Mouse (Mus musculus) embryonic facial prominence, embryonic 10.5 days (tissue): Measurements from ENCODE around the gene Fan1. TPM values are rescaled to one million over a fixed set of nuclear protein-coding genes. Genes with fewer than 3 reads are reported as not detected.

Source experiments
- DNase-seq: peaks from one replicate; pipeline ENCODE4 v3.0.0-alpha.2; 2017; ENCODE audit warnings: low spot score
- H3K27ac ChIP-seq: fragments of 300-500 bp; sonication (generic); replicated peaks from 2 replicates; pipeline ENCODE4 v1.5.1; 2016; ENCODE audit warnings: mild to moderate bottlenecking
- H3K27me3 ChIP-seq: fragments of 300-500 bp; sonication (generic); replicated peaks from 2 replicates; pipeline ENCODE4 v1.6.1; 2016; ENCODE audit warnings: low read depth, mild to moderate bottlenecking; ENCODE audit not compliant: poor library complexity, severe bottlenecking
- H3K36me3 ChIP-seq: fragments of 300-500 bp; sonication (generic); replicated peaks from 2 replicates; pipeline ENCODE4 v1.6.1; 2016; ENCODE audit warnings: mild to moderate bottlenecking, moderate library complexity
- H3K4me1 ChIP-seq: fragments of 300-500 bp; sonication (generic); 2 replicates; pipeline ENCODE4 v1.6.1; 2016
- H3K4me3 ChIP-seq: fragments of 300-500 bp; sonication (generic); 2 replicates; pipeline ENCODE4 v1.5.1; 2016; ENCODE audit warnings: mild to moderate bottlenecking, moderate library complexity
- H3K9me3 ChIP-seq: fragments of 300-500 bp; sonication (generic); 2 replicates; pipeline ENCODE4 v1.6.1; 2016; ENCODE audit warnings: mild to moderate bottlenecking
- whole genome bisulfite sequencing: fragments of 180-500 bp; shearing (Covaris S2); methylation state at CpG from one replicate; pipeline ENCODE4 v1.1.7; 2016; 5-methylcytosine and 5-hydroxymethylcytosine counted together
- polyA plus RNA-seq: library from polyadenylated mRNA; unstranded; fragments of >200 nt; fragmentation: Nextera tagmentation; extraction: Ambion mirVana; gene quantifications from 2 replicates; pipeline ENCODE4 v1.2.1, GENCODE M21; 2016

Fan1 gene
- polyA plus RNA-seq, result 9.4 and 10.7 TPM in 2 replicates

GRCm38 (mm10) chr7:64373830-64374562 lies at the start of gene Fan1:
Gene Fan1 (minus strand): TSS chr7:64374095.
- Histone ChIP-seq H3K4me1 (peaks cover 14% of the 10 kb centered on the region), H3K27ac (peak within 1 kb of the TSS; percentile 92), H3K9me3 (no peaks in the 10 kb centered on the region), H3K36me3 (peaks cover 66% of the 10 kb centered on the region), H3K4me3 (peak within 1 kb of the TSS; percentile 76), H3K27me3 (no peaks in the 10 kb centered on the region)
- WGBS, result 4% methylated on average over 27 of the region's 27 CpGs
- peak; percentile 89 for DNase-seq

GRCm38 (mm10) chr7:64403989-64404388 lies 30.1 kb upstream of the Fan1 start:
- no peak for DNase-seq
- Histone ChIP-seq H3K36me3 (peaks cover 6% of the 10 kb centered on the region; the same call in 1 of the 2 replicates), H3K4me3 (no peak overlapping the region), H3K4me1 (no peaks in the 10 kb centered on the region), H3K27me3 (no peaks in the 10 kb centered on the region), H3K9me3 (no peaks in the 10 kb centered on the region), H3K27ac (no peak overlapping the region)
- 92% methylated on average over 8 of the region's 8 CpGs for WGBS

GRCm38 (mm10) chr7:64402452-64402851 lies 28.6 kb upstream of the Fan1 start:
- no peak for DNase-seq
- Histone ChIP-seq H3K27ac (no peak overlapping the region), H3K27me3 (no peaks in the 10 kb centered on the region), H3K4me1 (no peaks in the 10 kb centered on the region), H3K4me3 (no peak overlapping the region), H3K36me3 (peaks cover 6% of the 10 kb centered on the region; the same call in 1 of the 2 replicates), H3K9me3 (no peaks in the 10 kb centered on the region)
- WGBS, result 92% methylated on average over 4 of the region's 4 CpGs

DNA sequence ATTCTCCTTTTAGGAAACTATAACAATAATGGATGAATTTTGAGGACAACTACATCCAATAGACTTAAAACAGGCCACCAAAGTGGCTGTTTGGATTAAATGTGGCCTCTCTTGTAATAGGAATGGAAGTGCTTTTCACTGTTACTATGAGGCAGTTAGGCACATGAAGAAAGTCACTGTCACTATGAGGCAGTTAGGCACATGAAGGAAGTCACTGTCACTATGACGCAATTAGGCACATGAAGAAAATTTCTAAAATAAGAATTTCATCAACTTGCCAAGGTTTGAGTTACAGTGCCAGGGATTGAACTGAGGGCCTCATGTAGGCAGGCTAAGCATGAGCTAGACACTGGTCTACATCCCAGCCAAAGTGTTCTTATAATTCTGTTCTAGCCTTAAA lies 26.8 kb upstream of the Fan1 start:
- no peaks in the 10 kb centered on the region for H3K27me3 ChIP-seq
- no peaks in the 10 kb centered on the region for H3K9me3 ChIP-seq
- no peak overlapping the region for H3K4me3 ChIP-seq
- H3K4me1 ChIP-seq, result no peaks in the 10 kb centered on the region
- no peak for DNase-seq
- peaks cover 6% of the 10 kb centered on the region; the same call in 1 of the 2 replicates for H3K36me3 ChIP-seq
- WGBS, result 95% methylated on average over 1 of the region's 1 CpGs
- no peak overlapping the region for H3K27ac ChIP-seq

DNA sequence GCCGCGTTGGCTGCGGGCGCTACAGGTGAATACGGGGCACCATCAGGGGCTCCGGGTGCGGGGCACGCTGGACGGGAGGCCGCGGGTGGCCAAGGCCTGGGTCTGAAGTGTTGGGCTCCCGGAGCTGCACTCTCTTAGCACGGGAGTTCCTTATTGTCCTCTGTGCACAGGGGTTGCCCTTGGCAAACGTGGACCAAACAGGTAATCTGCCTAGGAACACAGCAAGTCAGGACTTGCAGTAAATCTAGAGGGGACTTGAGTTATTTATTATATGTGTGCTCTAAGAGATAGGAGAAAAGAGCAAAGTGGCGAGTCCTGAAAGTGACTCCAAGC lies 18.9 kb upstream of the Fan1 start:
- Histone ChIP-seq H3K9me3 (no peaks in the 10 kb centered on the region), H3K27me3 (no peaks in the 10 kb centered on the region), H3K36me3 (peaks cover 21% of the 10 kb centered on the region), H3K4me1 (peaks cover 19% of the 10 kb centered on the region), H3K4me3 (peak overlapping the region; percentile 83), H3K27ac (peak overlapping the region; percentile 92)
- no peak for DNase-seq
- WGBS, result 1% methylated on average over 15 of the region's 15 CpGs

DNA sequence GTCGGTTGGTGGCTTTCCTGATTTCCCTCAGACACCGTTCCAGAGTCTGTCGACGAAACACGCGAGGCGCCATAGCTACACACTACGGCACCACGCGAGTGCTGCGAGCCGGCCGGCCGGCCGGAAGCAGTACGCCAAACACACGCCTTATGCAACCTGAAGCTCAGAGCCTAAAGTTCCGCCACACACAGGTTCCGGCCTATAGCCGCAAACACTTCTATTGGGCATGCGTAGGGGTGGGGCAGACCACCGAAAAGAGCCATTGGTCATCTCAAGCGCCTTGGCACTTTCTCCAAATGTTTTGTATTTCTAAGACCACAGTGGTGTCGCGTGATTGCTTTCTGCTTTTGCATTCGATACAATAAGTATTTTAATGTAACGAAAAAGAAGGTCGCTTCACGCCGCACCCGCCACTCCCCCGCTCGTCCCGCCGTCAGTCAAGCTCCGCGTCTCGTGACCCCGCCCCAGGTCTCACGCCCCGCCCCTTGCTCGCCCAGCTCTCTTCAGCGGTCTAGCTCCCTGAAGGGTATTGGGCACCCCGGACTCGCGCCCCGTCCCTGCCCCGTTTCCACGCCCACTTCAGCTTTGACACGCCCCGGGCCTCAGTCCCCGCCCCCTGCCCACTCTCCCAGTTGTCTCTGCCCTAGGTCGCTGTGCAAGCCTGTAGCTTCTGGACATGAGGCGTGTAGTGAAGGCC lies 18.4 kb upstream of the Fan1 start, which contains the start of the genes Mphosph10 and Mcee:
Gene Mphosph10 (minus strand): TSS at position 147 of the 697 bp plus-strand sequence.
Gene Mcee (plus strand): TSS at position 486 of the 697 bp plus-strand sequence.
- peak within 1 kb of the TSS; percentile 92 for H3K27ac ChIP-seq
- H3K9me3 ChIP-seq, result no peaks in the 10 kb centered on the region
- H3K4me1 ChIP-seq, result peaks cover 19% of the 10 kb centered on the region
- H3K4me3 ChIP-seq, result peak within 1 kb of the TSS; percentile 83
- H3K27me3 ChIP-seq, result no peaks in the 10 kb centered on the region
- WGBS, result under 1% methylated on average over 54 of the region's 54 CpGs
- peak; percentile 97 for DNase-seq
- peaks cover 26% of the 10 kb centered on the region for H3K36me3 ChIP-seq

DNA sequence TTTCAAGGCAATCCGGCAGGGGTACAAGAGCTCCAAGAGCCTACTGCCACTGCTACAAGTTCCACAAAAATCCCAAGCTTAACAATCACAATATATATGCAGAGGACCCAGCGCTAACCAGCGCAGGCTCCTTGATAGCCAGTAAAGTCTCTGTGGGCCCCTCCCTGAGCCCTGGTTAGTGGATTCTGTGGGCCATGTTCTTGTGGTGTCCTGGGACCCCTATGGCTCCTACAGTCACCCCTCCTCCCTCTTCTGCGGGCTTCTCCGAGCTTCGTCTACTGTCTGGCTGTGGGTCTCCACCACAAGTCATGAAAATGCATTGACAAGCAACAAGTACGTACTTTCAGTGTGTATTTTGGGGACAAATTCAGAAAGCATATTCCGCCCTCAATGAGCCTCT lies 17.6 kb upstream of the Fan1 start:
- Histone ChIP-seq H3K36me3 (peaks cover 34% of the 10 kb centered on the region), H3K4me1 (peaks cover 19% of the 10 kb centered on the region), H3K27ac (peak overlapping the region; percentile 92), H3K9me3 (no peaks in the 10 kb centered on the region), H3K27me3 (no peaks in the 10 kb centered on the region), H3K4me3 (peak overlapping the region; percentile 83)
- peak; percentile 20 for DNase-seq
- 4% methylated on average over 8 of the region's 8 CpGs for WGBS

GRCm38 (mm10) chr7:64373147-64373829 lies 607 bp downstream of the Fan1 start:
- Histone ChIP-seq H3K4me1 (peaks cover 14% of the 10 kb centered on the region), H3K9me3 (no peaks in the 10 kb centered on the region), H3K27me3 (no peaks in the 10 kb centered on the region), H3K4me3 (peak overlapping the region; percentile 76), H3K36me3 (peaks cover 66% of the 10 kb centered on the region), H3K27ac (peak overlapping the region; percentile 92)
- 18% methylated on average over 18 of the region's 18 CpGs for WGBS
- DNase-seq, result no peak

DNA sequence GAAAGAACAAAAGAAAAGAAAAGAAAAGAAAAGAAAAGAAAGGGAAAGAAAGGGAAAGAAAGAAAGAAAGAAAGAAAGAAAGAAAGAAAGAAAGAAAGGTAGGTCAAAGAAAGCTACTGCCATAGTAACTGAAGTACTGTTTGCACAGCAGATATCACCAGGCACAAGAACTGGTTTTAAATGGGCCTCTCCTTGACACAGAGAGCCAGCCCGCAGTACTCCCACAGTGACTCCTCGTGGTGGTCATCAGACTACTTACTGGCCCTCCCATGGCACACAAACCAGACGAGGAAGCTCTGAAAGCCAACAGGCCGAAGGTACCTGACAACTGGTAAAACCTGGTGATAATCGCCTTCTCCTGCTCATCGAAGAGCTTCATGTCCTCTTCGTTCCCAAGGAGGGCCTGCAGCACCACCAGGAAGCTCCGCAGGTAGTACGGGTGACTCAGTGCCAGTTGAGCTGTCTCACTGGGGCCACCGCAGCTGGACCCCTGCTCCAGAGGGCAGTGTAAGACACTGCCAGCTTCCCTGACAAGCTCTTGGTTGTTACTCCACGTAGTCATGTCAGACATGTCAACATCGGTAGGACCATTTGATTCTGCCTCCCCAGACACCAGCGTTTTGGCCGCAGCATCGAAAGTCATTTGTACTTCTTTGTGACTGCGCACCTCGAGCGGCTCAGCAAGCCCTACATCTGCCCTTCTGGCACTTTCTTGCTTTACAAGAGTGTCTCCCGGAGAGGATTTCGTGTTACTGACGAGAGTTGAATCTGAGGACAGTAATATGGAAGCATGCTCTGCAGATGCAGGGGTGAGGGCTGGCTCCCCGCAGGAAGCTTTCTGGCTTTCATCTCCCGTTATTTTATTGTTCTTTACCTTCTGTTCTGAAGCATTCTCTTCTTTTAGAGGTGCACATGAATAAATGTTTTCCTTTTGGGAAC lies 1.7 kb downstream of the Fan1 start:
- H3K36me3 ChIP-seq, result peaks cover 63% of the 10 kb centered on the region
- no peaks in the 10 kb centered on the region for H3K9me3 ChIP-seq
- DNase-seq, result no peak
- H3K4me1 ChIP-seq, result peaks cover 14% of the 10 kb centered on the region
- H3K4me3 ChIP-seq, result peak overlapping the region; percentile 76; the same call in 1 of the 2 replicates
- no peaks in the 10 kb centered on the region for H3K27me3 ChIP-seq
- no peak overlapping the region for H3K27ac ChIP-seq
- WGBS, result 91% methylated on average over 23 of the region's 23 CpGs

- Histone ChIP-seq H3K27me3 (no peaks in the 10 kb centered on the region), H3K4me1 (peaks cover 14% of the 10 kb centered on the region), H3K27ac (no peak overlapping the region), H3K36me3 (peaks cover 62% of the 10 kb centered on the region), H3K4me3 (no peak overlapping the region), H3K9me3 (no peaks in the 10 kb centered on the region)
- WGBS, result 90% methylated on average over 6 of the region's 6 CpGs
- no peak for DNase-seq
Observed at GRCm38 (mm10) chr7:64369841-64370240, 4.1 kb downstream of the Fan1 start.

- 94% methylated on average over 5 of the region's 5 CpGs for WGBS
- H3K4me1 ChIP-seq, result no peaks in the 10 kb centered on the region
- DNase-seq, result no peak
- no peaks in the 10 kb centered on the region for H3K9me3 ChIP-seq
- H3K27ac ChIP-seq, result no peak overlapping the region
- H3K27me3 ChIP-seq, result no peaks in the 10 kb centered on the region
- H3K4me3 ChIP-seq, result no peak overlapping the region
- peaks cover 91% of the 10 kb centered on the region for H3K36me3 ChIP-seq
Observed at GRCm38 (mm10) chr7:64365863-64366262, 8.0 kb downstream of the Fan1 start.

GRCm38 (mm10) chr7:64360586-64360945 lies 13.3 kb downstream of the Fan1 start:
- no peak overlapping the region for H3K4me3 ChIP-seq
- no peak for DNase-seq
- 34% methylated on average over 3 of the region's 3 CpGs for WGBS
- H3K27me3 ChIP-seq, result no peaks in the 10 kb centered on the region
- H3K36me3 ChIP-seq, result peaks cover 91% of the 10 kb centered on the region
- H3K27ac ChIP-seq, result no peak overlapping the region
- no peaks in the 10 kb centered on the region for H3K4me1 ChIP-seq
- no peaks in the 10 kb centered on the region for H3K9me3 ChIP-seq
